Mouse (Mus musculus): ENCODE measurements at regions not wholly inside any gene's neighbourhood (a gene's known extent, or its start where the extent isn't known, plus 50 kb on each side); places are given as distances from the start of the nearest gene placed in this dataset.

- no peak for TF ChIP-seq CTCF (IDR thresholded peaks at IDR 0.05; ENCODE audit: low read depth, low read length)
- TF ChIP-seq TAL1 (conservative IDR thresholded peaks at IDR 0.05; ENCODE audit: low read depth, low read length): no peak
- no peak for TF ChIP-seq GATA1 (IDR thresholded peaks at IDR 0.05; ENCODE audit: borderline replicate concordance, low read length)
These were observed 93.6 kb upstream of the Csf3r start for GRCm38 (mm10) chr4:125930764-125931163.
